Mouse (Mus musculus) thymus, adult 2 months (tissue): ENCODE data around the gene Kif1bp.
"Not testable (repeated sequence)": the region's sequence is repeated elsewhere in the genome, so short reads cannot be mapped to it uniquely, and the experiment has no call there.

ENCODE experiments used
- CTCF ChIP-seq: fragments of 200-500 bp; IDR thresholded peaks from 2 replicates; pipeline ENCODE4 v1.5.1; 2012; ENCODE audit warnings: mild to moderate bottlenecking, control low read depth, low read length, moderate library complexity, borderline replicate concordance; ENCODE audit not compliant: control insufficient read depth, poor library complexity, insufficient read depth; ENCODE audit errors: extremely low read depth
- POLR2A ChIP-seq: fragments of 200-500 bp; IDR thresholded peaks from 2 replicates; pipeline ENCODE4 v1.6.1; 2012; ENCODE audit warnings: mild to moderate bottlenecking, low read length, control low read depth, moderate library complexity; ENCODE audit not compliant: control insufficient read depth, poor library complexity, insufficient read depth; ENCODE audit errors: extremely low read depth

- TF ChIP-seq CTCF, POLR2A: not testable (repeated sequence)
Observed at GRCm38 (mm10) chr10:62491681-62492080, 86.6 kb downstream of the Kif1bp start.
